Mouse (Mus musculus) limb, embryonic 14.5 days (tissue): ENCODE data around the gene Cacnb4. TPM values are rescaled to one million over a fixed set of nuclear protein-coding genes. Genes with fewer than 3 reads are reported as not detected.

Experiments
- ATAC-seq: fragments of 200-750 bp; cut with Nextera tagmentation; 2 replicates; pipeline ENCODE4 v1.8.0; 2017; ENCODE audit warnings: low read depth, moderate number of reproducible peaks, moderate TSS enrichment; ENCODE audit not compliant: low FRiP score
- DNase-seq: peaks from one replicate; pipeline ENCODE4 v3.0.0-alpha.2; 2015; ENCODE audit warnings: low spot score
- H3K27ac ChIP-seq: fragments of 300-500 bp; sonication (generic); replicated peaks from 2 replicates; pipeline ENCODE4 v1.5.1; 2014; ENCODE audit warnings: low read depth, mild to moderate bottlenecking, low read length, moderate library complexity, mixed read lengths
- H3K27me3 ChIP-seq: fragments of 300-500 bp; sonication (generic); 2 replicates; pipeline ENCODE4 v1.6.1; 2014; ENCODE audit warnings: low read length, mixed read lengths; ENCODE audit not compliant: control insufficient read depth, insufficient read depth
- H3K36me3 ChIP-seq: fragments of 300-500 bp; sonication (generic); 2 replicates; pipeline ENCODE4 v1.6.1; 2014; ENCODE audit warnings: mild to moderate bottlenecking, low read length, moderate library complexity, mixed read lengths; ENCODE audit not compliant: control insufficient read depth, insufficient read depth
- H3K4me1 ChIP-seq: fragments of 300-500 bp; sonication (generic); 2 replicates; pipeline ENCODE4 v1.6.1; 2014; ENCODE audit warnings: antibody characterized with exemption, low read length, mixed read lengths; ENCODE audit not compliant: control insufficient read depth, insufficient read depth
- H3K4me2 ChIP-seq: fragments of 300-500 bp; sonication (generic); replicated peaks from 2 replicates; pipeline ENCODE4 v1.6.1; 2014; ENCODE audit warnings: low read depth, mild to moderate bottlenecking, low read length, moderate library complexity; ENCODE audit not compliant: severe bottlenecking
- H3K4me3 ChIP-seq: fragments of 300-500 bp; sonication (generic); replicated peaks from 2 replicates; pipeline ENCODE4 v1.5.1; 2014; ENCODE audit warnings: low read length
- H3K9ac ChIP-seq: fragments of 300-500 bp; sonication (generic); 2 replicates; pipeline ENCODE4 v1.6.1; 2014; ENCODE audit warnings: mild to moderate bottlenecking, low read depth, low read length, moderate library complexity; ENCODE audit not compliant: severe bottlenecking
- H3K9me3 ChIP-seq: fragments of 300-500 bp; sonication (generic); 2 replicates; pipeline ENCODE4 v1.6.1; 2016; ENCODE audit warnings: low read length; ENCODE audit not compliant: control insufficient read depth
- POLR2A ChIP-seq: fragments of 200-500 bp; IDR thresholded peaks from 2 replicates; pipeline ENCODE4 v1.8.0; 2012; ENCODE audit warnings: inconsistent platforms, mild to moderate bottlenecking, moderate library complexity, borderline replicate concordance; ENCODE audit not compliant: insufficient read depth, insufficient read length; ENCODE audit errors: extremely low read depth
- WGBS: fragments of 180-500 bp; shearing (Covaris S2); extraction: QIAGEN DNeasy Blood & Tissue Kit; methylation state at CpG from one replicate; pipeline ENCODE4 v1.1.7; 2014; 5-methylcytosine and 5-hydroxymethylcytosine counted together
- polyA plus RNA-seq, 2 experiments: library from polyadenylated mRNA; depleted of rRNA in 1 of 2; stranded (reverse) in 1 of 2; unstranded in 1 of 2; fragments of >200 nt; fragmentation: Nextera tagmentation in 1 of 2; extraction: Ambion mirVana in 1 of 2; gene quantifications; 2 replicates each; pipeline versions ENCODE4 v1.2.1 to v1.2.3; 2012 to 2014

Cacnb4 gene
- polyA plus RNA-seq, 2 experiments = 0.81 to 0.91 TPM

GRCm38 (mm10) chr2:52521012-52521411 is 155.6 kb downstream of the Cacnb4 start:
- no peak overlapping the region for H3K9ac ChIP-seq

GRCm38 (mm10) chr2:52518740-52519139 is 157.9 kb downstream of the Cacnb4 start:
- WGBS = 94% methylated on average over 4 of the region's 4 CpGs
- peaks cover 6% of the 10 kb centered on the region; the same call in 1 of the 2 replicates for H3K4me1 ChIP-seq
- no peak overlapping the region for H3K27ac ChIP-seq
- DNase-seq (no peak), ATAC-seq (no peak)
- no peaks in the 10 kb centered on the region for H3K27me3 ChIP-seq
- H3K4me2 ChIP-seq = no peak overlapping the region
- H3K9ac ChIP-seq = no peak overlapping the region
- H3K4me3 ChIP-seq = no peak overlapping the region
- no peaks in the 10 kb centered on the region for H3K36me3 ChIP-seq
- no peaks in the 10 kb centered on the region for H3K9me3 ChIP-seq
- TF ChIP-seq POLR2A = no peak

More at GRCm38 (mm10) chr2:52521012-52521411, 155.6 kb downstream of the Cacnb4 start:
- H3K27ac ChIP-seq = no peak overlapping the region
- no peak overlapping the region for H3K4me3 ChIP-seq
- no peaks in the 10 kb centered on the region for H3K27me3 ChIP-seq
- H3K4me1 ChIP-seq = no peaks in the 10 kb centered on the region
- no peaks in the 10 kb centered on the region for H3K9me3 ChIP-seq
- TF ChIP-seq POLR2A = no peak
- WGBS = 69% methylated on average over 1 of the region's 1 CpGs
- ATAC-seq (no peak), DNase-seq (no peak)
- H3K4me2 ChIP-seq = no peak overlapping the region
- no peaks in the 10 kb centered on the region for H3K36me3 ChIP-seq

- peaks cover 7% of the 10 kb centered on the region; the same call in 1 of the 2 replicates for H3K4me1 ChIP-seq
- no peak overlapping the region for H3K27ac ChIP-seq
- no peak overlapping the region for H3K4me2 ChIP-seq
- DNase-seq (no peak), ATAC-seq (no peak)
- H3K4me3 ChIP-seq = no peak overlapping the region
- TF ChIP-seq POLR2A = no peak
- 54% methylated on average over 3 of the region's 3 CpGs for WGBS
- no peaks in the 10 kb centered on the region for H3K36me3 ChIP-seq
- H3K27me3 ChIP-seq = no peaks in the 10 kb centered on the region
- H3K9ac ChIP-seq = no peak overlapping the region
- no peaks in the 10 kb centered on the region for H3K9me3 ChIP-seq
Observed at GRCm38 (mm10) chr2:52516534-52516933, 160.1 kb downstream of the Cacnb4 start.

- WGBS = 70% methylated on average over 3 of the region's 3 CpGs
- H3K9me3 ChIP-seq = no peaks in the 10 kb centered on the region
- TF ChIP-seq POLR2A = no peak
- no peak overlapping the region for H3K27ac ChIP-seq
- no peaks in the 10 kb centered on the region for H3K36me3 ChIP-seq
- H3K27me3 ChIP-seq = no peaks in the 10 kb centered on the region
- peaks cover 7% of the 10 kb centered on the region; the same call in 1 of the 2 replicates for H3K4me1 ChIP-seq
- no peak overlapping the region for H3K4me3 ChIP-seq
- no peak overlapping the region for H3K4me2 ChIP-seq
- no peak for DNase-seq
- no peak for ATAC-seq
- no peak overlapping the region for H3K9ac ChIP-seq
Observed at GRCm38 (mm10) chr2:52512865-52513388, 163.7 kb downstream of the Cacnb4 start.

- no peak overlapping the region for H3K4me3 ChIP-seq
- no peaks in the 10 kb centered on the region for H3K9me3 ChIP-seq
- H3K27me3 ChIP-seq = no peaks in the 10 kb centered on the region
- H3K27ac ChIP-seq = no peak overlapping the region
- WGBS = 74% methylated on average over 3 of the region's 3 CpGs
- no peaks in the 10 kb centered on the region for H3K36me3 ChIP-seq
- peaks cover 7% of the 10 kb centered on the region; the same call in 1 of the 2 replicates for H3K4me1 ChIP-seq
- H3K4me2 ChIP-seq = no peak overlapping the region
- DNase-seq = no peak
- ATAC-seq = no peak
- no peak overlapping the region for H3K9ac ChIP-seq
- no peak for TF ChIP-seq POLR2A
Observed at GRCm38 (mm10) chr2:52512206-52512605, 164.4 kb downstream of the Cacnb4 start.
